Mouse (Mus musculus): ENCODE measurements around the gene Tnik. TPM values are rescaled to one million over a fixed set of nuclear protein-coding genes. Genes with fewer than 3 reads are reported as not detected.

Tnik gene
- total RNA-seq, 2 experiments from 2014 or later, result 195 to 212 TPM

DNA sequence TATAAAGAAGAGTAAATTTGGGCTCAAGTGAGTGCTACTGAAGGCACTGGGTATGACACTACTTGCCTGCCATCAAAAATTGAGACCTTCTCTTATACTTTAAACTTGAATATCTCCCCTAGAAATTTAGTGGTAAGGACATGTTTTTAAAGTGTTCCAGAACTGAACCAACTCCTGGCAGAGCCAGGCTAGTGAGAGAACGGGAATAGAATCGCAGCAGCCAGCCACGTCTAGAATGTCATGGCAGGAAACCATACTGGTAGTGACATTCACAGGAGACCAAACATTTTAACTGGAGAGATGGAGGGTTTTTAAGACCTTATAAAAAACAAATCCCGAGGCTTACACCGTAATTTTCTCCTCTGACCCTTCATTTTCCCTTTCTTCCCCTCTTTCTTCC is 172.5 kb downstream of the Tnik start:
- DNase-seq (ENCODE audit: low spot score in 2 of 2), result peak in 1 of 2 experiments; percentile 37
- intact Hi-C loops (cut with DNase I), result no loop called here

- no peak for DNase-seq (ENCODE audit: low spot score in 2 of 2)
- intact Hi-C loops (cut with DNase I), result no loop called here
Observed at GRCm38 (mm10) chr3:28437429-28437828, 174.4 kb downstream of the Tnik start.

DNA sequence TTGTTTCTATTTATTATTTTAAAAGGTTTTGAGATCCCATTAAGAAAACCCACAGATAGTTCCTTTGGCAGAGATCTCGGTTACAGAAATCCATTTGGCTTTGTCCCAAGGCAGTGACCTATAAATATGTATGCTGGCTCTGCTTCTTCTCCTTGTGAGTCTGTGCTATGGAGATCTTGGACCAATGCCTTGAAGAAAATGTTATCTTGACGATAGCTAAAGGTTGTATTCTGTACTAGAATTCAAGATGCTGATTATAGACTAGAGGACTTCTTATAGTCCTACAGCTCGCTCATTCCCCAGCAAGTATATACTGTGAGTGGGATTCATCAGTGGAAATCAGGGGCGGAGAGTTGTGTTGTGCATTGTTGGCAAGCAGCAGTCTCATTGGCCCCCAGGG is 178.5 kb downstream of the Tnik start:
- intact Hi-C loops (cut with DNase I), result no loop called here
- DNase-seq (ENCODE audit: low spot score in 2 of 2), result peak; percentile 44 to 78

- no peak for DNase-seq (ENCODE audit: low spot score in 2 of 2)
- intact Hi-C loops (cut with DNase I), result no loop called here
Observed at GRCm38 (mm10) chr3:28442116-28442515, 179.1 kb downstream of the Tnik start.

GRCm38 (mm10) chr3:28447950-28448349 is 184.9 kb downstream of the Tnik start:
- intact Hi-C loops (cut with DNase I), result no loop called here
- no peak for DNase-seq (ENCODE audit: low spot score in 2 of 2)

- intact Hi-C loops (cut with DNase I), result no loop called here
- no peak for DNase-seq (ENCODE audit: low spot score in 2 of 2)
Observed at GRCm38 (mm10) chr3:28453458-28453857, 190.4 kb downstream of the Tnik start.

GRCm38 (mm10) chr3:28456842-28457241 is 193.8 kb downstream of the Tnik start:
- intact Hi-C loops (cut with DNase I), result no loop called here

DNA sequence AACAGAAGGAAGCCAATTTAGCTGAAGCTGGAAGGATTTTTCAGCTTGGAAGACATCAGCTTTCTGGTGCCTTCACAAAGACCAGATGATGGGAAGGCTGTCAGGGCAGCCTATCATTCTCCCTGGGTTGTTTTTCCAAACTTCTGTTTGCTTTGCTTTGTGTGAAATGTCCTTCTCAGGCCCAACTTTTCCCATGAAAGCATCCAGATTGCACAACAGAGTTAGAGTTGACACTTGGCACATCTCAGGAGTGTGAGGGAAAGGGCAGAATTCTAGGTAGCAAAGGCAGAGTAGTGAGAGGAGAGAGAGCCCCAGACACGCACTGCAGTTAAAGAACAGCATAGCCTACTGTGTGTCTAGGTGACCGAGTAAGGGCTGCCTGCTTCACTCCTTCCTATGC is 194.5 kb downstream of the Tnik start:
- DNase-seq (ENCODE audit: low spot score in 2 of 2), result no peak
- intact Hi-C loops (cut with DNase I), result no loop called here

More at GRCm38 (mm10) chr3:28456842-28457241, 193.8 kb downstream of the Tnik start:
- DNase-seq (ENCODE audit: low spot score in 2 of 2), result no peak

GRCm38 (mm10) chr3:28466688-28467087 is 203.7 kb downstream of the Tnik start:
- no peak for DNase-seq (ENCODE audit: low spot score in 2 of 2)
- intact Hi-C loops (cut with DNase I), result loop anchor here (10.0 kb wide), 1 partner anchor 58 kb away; no protein-coding TSS in a partner anchor

DNA sequence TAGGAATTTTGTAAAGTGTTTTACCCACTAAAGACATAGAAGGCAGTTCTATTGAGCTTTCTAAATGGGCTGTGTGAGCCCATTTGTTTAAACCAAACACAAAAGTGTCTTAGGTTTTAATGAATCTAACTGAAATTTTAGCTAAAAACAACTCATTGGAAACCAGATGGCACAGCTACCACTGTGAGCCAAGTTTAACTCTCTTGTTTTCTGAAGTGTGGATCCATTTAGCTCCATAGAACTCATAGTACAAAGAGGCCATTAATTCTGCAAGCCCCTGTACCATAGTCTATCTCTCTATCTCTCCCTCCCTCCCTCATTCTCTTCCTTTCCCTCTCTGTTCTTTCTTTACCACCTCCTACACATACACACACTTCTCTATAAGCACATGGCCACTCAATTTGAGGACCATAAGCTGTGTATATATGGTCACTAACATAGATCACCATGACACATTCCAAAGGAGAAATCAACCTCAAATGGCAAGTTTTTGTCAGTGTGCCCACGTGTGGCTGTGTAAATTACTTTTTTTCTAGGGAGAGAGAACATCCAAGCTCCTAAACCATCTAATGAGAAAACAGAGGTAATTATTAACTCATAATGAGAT is 204.2 kb downstream of the Tnik start:
- intact Hi-C loops (cut with DNase I), result loop anchor here (10.0 kb wide), 1 partner anchor 58 kb away; no protein-coding TSS in a partner anchor
- peak; percentile 25 to 76 for DNase-seq (ENCODE audit: low spot score in 2 of 2)

DNA sequence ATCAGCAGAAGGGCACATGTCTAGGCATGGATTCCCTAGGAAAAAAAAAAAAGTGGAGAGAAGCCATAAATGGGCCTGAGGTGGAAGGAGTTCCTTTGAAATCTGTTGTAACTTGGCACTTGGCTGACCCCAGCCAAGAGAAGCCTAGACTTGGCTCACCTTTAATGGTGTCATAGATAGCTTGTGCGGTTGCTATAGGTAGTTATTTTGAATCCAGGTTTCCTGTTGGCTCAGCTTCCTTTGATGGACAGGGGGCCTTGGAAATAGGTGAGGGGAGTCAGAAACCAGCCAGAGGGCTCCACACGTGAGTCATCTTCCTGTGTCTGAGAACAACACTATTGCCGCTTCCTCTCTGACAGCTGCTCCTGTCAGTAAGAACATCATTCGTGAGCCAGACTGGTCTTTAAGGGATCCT is 204.9 kb downstream of the Tnik start:
- no peak for DNase-seq (ENCODE audit: low spot score in 2 of 2)
- intact Hi-C loops (cut with DNase I), result loop anchor here (10.0 kb wide), 1 partner anchor 57 kb away; no protein-coding TSS in a partner anchor

DNA sequence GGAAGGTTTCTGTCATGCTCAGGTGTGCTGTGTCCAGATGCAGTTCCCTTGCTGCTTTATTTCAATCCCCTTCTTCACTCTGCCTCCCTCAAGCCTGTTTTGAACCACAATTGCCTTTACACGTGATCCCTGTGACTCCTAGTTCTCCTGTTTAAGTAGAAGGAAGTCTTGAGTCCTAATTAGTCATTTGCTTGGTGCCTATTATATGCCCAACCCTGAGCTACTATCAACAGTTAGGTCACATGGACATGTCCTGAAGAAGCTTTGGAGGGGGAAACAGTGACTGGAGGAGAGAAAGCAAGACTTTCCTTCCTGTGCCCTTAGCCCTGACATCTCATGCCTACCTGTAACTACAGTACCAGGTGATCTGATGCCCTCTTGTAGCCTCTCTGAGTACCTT is 210.4 kb downstream of the Tnik start:
- DNase-seq (ENCODE audit: low spot score in 2 of 2), result no peak
- intact Hi-C loops (cut with DNase I), result no loop called here

- intact Hi-C loops (cut with DNase I), result no loop called here
- DNase-seq (ENCODE audit: low spot score in 2 of 2), result no peak
Observed at GRCm38 (mm10) chr3:28477373-28477772, 214.4 kb downstream of the Tnik start.

- DNase-seq (ENCODE audit: low spot score in 2 of 2), result peak in 1 of 2 experiments; percentile 57
- intact Hi-C loops (cut with DNase I), result no loop called here
Observed at GRCm38 (mm10) chr3:28485716-28486115, 222.7 kb downstream of the Tnik start.

DNA sequence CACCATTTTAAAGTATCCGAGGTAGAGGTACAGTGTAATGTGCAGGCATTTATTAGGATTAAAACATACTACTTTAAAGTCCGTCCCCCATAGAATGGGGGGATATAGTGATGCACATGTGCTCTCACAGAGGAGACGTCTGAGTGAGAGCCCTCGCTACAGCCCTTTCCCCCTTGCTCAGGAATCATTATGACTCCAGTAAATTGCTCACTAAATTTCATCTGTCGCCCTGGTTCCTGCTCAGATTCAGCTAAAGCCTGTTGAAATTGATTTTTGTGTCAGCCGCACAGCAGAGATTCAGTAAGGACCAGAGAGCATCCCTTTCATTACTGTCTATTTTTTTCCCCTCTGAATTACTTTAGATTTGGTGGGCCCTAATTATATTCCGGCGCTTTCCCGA is 224.4 kb downstream of the Tnik start:
- intact Hi-C loops (cut with DNase I), result no loop called here
- DNase-seq (ENCODE audit: low spot score in 2 of 2), result no peak

DNA sequence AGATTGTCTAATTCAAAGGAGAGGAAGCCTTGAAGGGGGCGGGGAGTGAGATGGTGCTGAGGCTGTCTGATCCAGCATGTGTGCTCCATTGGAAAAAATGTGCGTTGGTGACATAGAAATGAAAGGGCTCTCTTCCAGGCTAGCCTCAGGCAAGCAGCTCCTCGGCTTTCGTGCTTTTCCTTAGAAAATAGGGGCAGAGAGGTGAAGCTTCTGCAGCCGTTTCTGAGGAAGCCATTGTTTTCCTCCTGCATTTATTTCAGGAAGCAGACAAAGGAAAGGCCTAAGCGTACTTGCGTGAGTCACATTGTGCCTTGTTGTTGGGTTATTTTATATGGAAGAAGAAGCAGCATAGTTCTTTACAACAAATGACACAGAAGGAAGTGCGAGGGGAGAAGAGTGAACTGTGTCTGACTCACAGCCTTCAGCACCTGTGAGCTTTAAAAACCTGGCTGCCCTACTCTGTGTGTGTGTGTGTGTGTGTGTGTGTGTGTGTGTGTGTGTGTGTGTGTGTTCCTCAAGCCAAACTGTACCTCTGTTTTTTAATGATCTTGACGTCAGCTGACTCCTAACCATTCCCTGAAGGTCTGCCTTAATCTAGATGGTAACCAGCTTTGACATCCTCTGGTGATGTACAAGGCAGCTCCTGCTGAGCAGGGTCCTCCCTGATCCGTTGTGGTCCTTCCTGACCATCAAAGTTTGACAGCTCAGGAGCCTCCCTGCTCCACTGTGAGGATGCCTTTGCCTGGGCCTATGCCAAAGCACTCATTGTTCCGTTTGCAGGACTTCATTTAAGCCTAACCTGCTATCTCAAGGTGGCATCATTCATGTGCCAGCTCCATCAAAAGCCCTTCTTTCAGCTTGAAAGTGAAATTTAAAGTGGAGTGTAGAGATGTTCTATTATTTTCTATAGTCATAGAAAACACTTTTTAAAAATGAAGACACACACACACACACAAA is 228.3 kb downstream of the Tnik start:
- intact Hi-C loops (cut with DNase I), result no loop called here
- peak in 1 of 2 experiments; percentile 70 for DNase-seq (ENCODE audit: low spot score in 2 of 2)

GRCm38 (mm10) chr3:28496806-28497502 is 233.9 kb downstream of the Tnik start:
- intact Hi-C loops (cut with DNase I), result no loop called here
- DNase-seq (ENCODE audit: low spot score in 2 of 2), result no peak

DNA sequence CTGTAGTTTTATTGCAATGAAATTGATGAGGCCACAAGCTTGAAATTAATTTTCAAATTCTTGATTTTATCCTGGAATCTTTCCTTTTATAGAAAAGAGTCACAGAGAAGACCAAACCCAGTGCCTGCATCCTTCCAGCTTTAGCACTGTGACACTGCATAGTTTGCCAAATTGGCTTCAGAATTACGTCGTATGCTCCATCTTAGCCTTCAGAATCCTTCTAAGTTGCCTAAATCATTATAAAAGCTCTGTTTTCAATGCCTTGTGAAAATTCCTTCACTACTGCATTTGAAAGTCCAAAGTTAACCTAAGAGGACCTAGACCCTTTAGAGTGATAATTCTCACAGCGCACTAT is 234.5 kb downstream of the Tnik start:
- intact Hi-C loops (cut with DNase I), result no loop called here
- no peak for DNase-seq (ENCODE audit: low spot score in 2 of 2)

- DNase-seq (ENCODE audit: low spot score in 2 of 2), result no peak
- intact Hi-C loops (cut with DNase I), result no loop called here
Observed at GRCm38 (mm10) chr3:28502697-28503096, 239.7 kb downstream of the Tnik start.

DNA sequence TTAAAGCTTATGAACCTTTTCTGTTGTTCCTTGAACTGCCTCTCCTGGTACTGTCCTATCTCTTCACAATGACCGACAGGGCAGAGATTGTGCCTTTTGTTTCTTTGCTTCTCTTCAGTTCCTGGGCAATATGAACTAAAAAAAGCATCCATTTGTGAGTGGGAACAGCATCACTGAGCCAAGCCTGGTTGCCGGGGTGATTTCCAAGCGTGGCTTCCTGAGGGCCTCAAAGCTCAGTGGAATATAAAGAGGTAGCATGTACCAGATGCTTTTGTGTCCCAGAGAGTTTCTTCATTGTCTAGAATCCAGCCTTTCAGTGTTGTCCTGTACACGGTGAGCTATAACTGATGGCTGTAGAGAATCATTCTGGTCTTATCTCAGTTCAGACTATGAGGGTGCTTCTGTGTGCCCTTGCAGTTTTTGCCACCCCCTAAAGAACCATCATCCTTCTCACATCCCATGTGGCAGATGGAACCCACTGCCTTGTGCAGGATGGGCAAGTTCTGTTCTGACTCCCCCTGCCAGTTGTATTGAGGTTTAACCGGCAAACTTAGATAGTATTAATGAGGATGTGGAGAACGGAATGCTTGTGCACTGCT is 246.4 kb downstream of the Tnik start:
- intact Hi-C loops (cut with DNase I), result no loop called here
- DNase-seq (ENCODE audit: low spot score in 2 of 2), result peak in 1 of 2 experiments; percentile 67
